Mouse (Mus musculus) 416B (cell line): ENCODE measurements at regions not wholly inside any gene's neighbourhood (a gene's known extent, or its start where the extent isn't known, plus 50 kb on each side); places are given as distances from the start of the nearest gene placed in this dataset.

Source experiments
- DNase-seq: peaks from one replicate; pipeline ENCODE4 v3.0.0; 2011; ENCODE audit warnings: low read depth

GRCm38 (mm10) chrX:110061870-110062269, 752.2 kb upstream of the Pou3f4 start:
- no peak for DNase-seq

GRCm38 (mm10) chrX:110076376-110076775, 737.7 kb upstream of the Pou3f4 start:
- DNase-seq: no peak

GRCm38 (mm10) chrX:110077761-110078531, 736.1 kb upstream of the Pou3f4 start:
- no peak for DNase-seq

GRCm38 (mm10) chrX:110096976-110097375, 717.1 kb upstream of the Pou3f4 start:
- no peak for DNase-seq

- DNase-seq: no peak
These were observed 704.6 kb upstream of the Pou3f4 start for GRCm38 (mm10) chrX:110109490-110109889.

- peak; percentile 18 for DNase-seq
These were observed 696.4 kb upstream of the Pou3f4 start for GRCm38 (mm10) chrX:110117471-110118190.

GRCm38 (mm10) chrX:110120720-110121119, 693.4 kb upstream of the Pou3f4 start:
- no peak for DNase-seq
